ENCODE assay signal across 8 mouse cellular contexts in the genomic region with DNA sequence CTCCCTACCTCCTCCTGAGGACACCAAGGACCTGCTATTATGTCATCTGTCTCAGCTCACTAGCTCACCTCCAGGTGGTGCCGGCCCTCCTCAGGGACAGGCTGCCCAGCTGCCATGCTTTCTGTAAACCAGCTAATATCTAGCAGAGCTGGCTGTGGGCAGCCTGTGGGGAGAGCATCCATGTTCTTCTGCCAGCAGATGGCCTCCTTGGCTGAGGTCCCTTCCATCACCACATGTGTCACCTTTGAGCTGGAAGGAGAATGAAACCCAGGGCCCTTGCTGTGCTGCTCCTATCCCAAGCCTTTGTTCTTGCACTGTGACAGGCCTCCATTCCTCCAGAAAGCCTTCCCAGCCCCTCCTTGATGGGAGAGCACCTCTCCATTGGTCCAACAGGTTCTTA. TPM values are rescaled to one million over a fixed set of nuclear protein-coding genes. Genes with fewer than 3 reads are reported as not detected.
DNase-seq lines count a peak whose midpoint lies in the region; ATAC-seq and TF ChIP-seq lines count a peak whose summit lies in the region.

No protein-coding gene starts in this region.

- intact Hi-C loops in heart, adult 2 months (cut with DNase I): loop anchor here (2.0 kb wide), 2 partner anchors 43 to 47 kb away; partner anchors contain the start of genes Dbnl and Pold2

- TF ChIP-seq EP300 in heart, adult 2 months (IDR thresholded peaks at IDR 0.05; ENCODE audit: insufficient read depth, low read depth, low read length): no peak
- no peak for TF ChIP-seq EP300 in stomach, postnatal 0 days (optimal IDR thresholded peaks at IDR 0.05)

- no peaks in the 10 kb centered on the region for H3K36me3 ChIP-seq in heart, adult 2 months (ENCODE audit: control insufficient read depth, insufficient read depth, low read length)
- H3K36me3 ChIP-seq in midbrain, embryonic 15.5 days (replicated peaks): no peaks in the 10 kb centered on the region
- peaks cover 34% of the 10 kb centered on the region for H3K36me3 ChIP-seq in midbrain, embryonic 13.5 days
- peaks cover 13% of the 10 kb centered on the region for H3K36me3 ChIP-seq in stomach, postnatal 0 days (ENCODE audit: control insufficient read depth, insufficient read depth, low read length)

- ATAC-seq in midbrain, embryonic 15.5 days (replicated peaks): 0 out of 2 replicates have a peak, but pooled peaks have one; percentile 5
- ATAC-seq in midbrain, embryonic 13.5 days: no peak
- peak; percentile 6; the same call in 1 of the 2 replicates for ATAC-seq in stomach, postnatal 0 days (ENCODE audit: low FRiP score, low TSS enrichment)

- no peaks in the 10 kb centered on the region for H3K79me2 ChIP-seq in heart, adult 2 months (replicated peaks; ENCODE audit: control insufficient read depth, insufficient read depth, low read length)

- DNase-seq in heart, adult 2 months: no peak
- DNase-seq in heart, adult 8-10 months (ENCODE audit: low spot score): no peak
- DNase-seq in cerebellum, postnatal 14 days: peak; percentile 53 to 60
- no peak for DNase-seq in stomach, postnatal 0 days (ENCODE audit: low spot score)
- DNase-seq in layer of hippocampus, postnatal 36 days: no peak
- DNase-seq in spleen, adult 12 weeks (ENCODE audit: low spot score): no peak

- no peak for TF ChIP-seq POLR2A in heart, adult 2 months (IDR thresholded peaks at IDR 0.05; ENCODE audit: insufficient read depth, low read depth, low read length)

- H3K9me3 ChIP-seq in midbrain, embryonic 15.5 days: no peaks in the 10 kb centered on the region
- no peaks in the 10 kb centered on the region for H3K9me3 ChIP-seq in midbrain, embryonic 13.5 days
- no peaks in the 10 kb centered on the region for H3K9me3 ChIP-seq in stomach, postnatal 0 days (ENCODE audit: control insufficient read depth, low read length)

- no peak overlapping the region for H3K27ac ChIP-seq in heart, adult 2 months
- H3K27ac ChIP-seq in midbrain, embryonic 15.5 days: no peak overlapping the region
- H3K27ac ChIP-seq in midbrain, embryonic 13.5 days: no peak overlapping the region
- H3K27ac ChIP-seq in stomach, postnatal 0 days (replicated peaks): no peak overlapping the region

- H3K4me3 ChIP-seq in heart, adult 2 months: no peak overlapping the region
- H3K4me3 ChIP-seq in midbrain, embryonic 15.5 days: no peak overlapping the region
- no peak overlapping the region for H3K4me3 ChIP-seq in midbrain, embryonic 13.5 days (replicated peaks)
- H3K4me3 ChIP-seq in stomach, postnatal 0 days (ENCODE audit: low read depth, low read length): no peak overlapping the region

- no peaks in the 10 kb centered on the region for H3K27me3 ChIP-seq in heart, adult 2 months (ENCODE audit: control insufficient read depth, insufficient read depth, low read length)
- no peaks in the 10 kb centered on the region for H3K27me3 ChIP-seq in midbrain, embryonic 15.5 days (replicated peaks)
- no peaks in the 10 kb centered on the region for H3K27me3 ChIP-seq in midbrain, embryonic 13.5 days
- no peaks in the 10 kb centered on the region for H3K27me3 ChIP-seq in stomach, postnatal 0 days (ENCODE audit: control insufficient read depth, insufficient read depth, low read length)

- no peak overlapping the region for H3K9ac ChIP-seq in heart, adult 2 months (ENCODE audit: low read depth, low read length)
- no peak overlapping the region for H3K9ac ChIP-seq in midbrain, embryonic 15.5 days
- H3K9ac ChIP-seq in midbrain, embryonic 13.5 days (replicated peaks): no peak overlapping the region
- no peak overlapping the region for H3K9ac ChIP-seq in stomach, postnatal 0 days (ENCODE audit: low read length)

- 74% methylated on average over 1 of the region's 1 CpGs for WGBS in heart, adult 2 months
- WGBS in midbrain, embryonic 15.5 days: 47% methylated on average over 1 of the region's 1 CpGs
- 57% methylated on average over 1 of the region's 1 CpGs for WGBS in midbrain, embryonic 13.5 days
- 50% methylated on average over 1 of the region's 1 CpGs for WGBS in stomach, postnatal 0 days

- TF ChIP-seq CTCF in heart, adult 2 months (IDR thresholded peaks at IDR 0.05): peak; percentile 34
- TF ChIP-seq CTCF in stomach, postnatal 0 days (IDR thresholded peaks at IDR 0.05; ENCODE audit: low read depth): peak; percentile 55

- H3K4me1 ChIP-seq in heart, adult 2 months (ENCODE audit: control insufficient read depth, insufficient read depth, low read length): peaks cover 2% of the 10 kb centered on the region; the same call in 1 of the 2 replicates
- H3K4me1 ChIP-seq in midbrain, embryonic 15.5 days: peaks cover 17% of the 10 kb centered on the region; the same call in 1 of the 2 replicates
- H3K4me1 ChIP-seq in midbrain, embryonic 13.5 days (replicated peaks): peaks cover 16% of the 10 kb centered on the region
- H3K4me1 ChIP-seq in stomach, postnatal 0 days (replicated peaks; ENCODE audit: control insufficient read depth, insufficient read depth): no peaks in the 10 kb centered on the region

- H3K4me2 ChIP-seq in midbrain, embryonic 15.5 days: no peak overlapping the region
- no peak overlapping the region for H3K4me2 ChIP-seq in midbrain, embryonic 13.5 days (replicated peaks)
- no peak overlapping the region for H3K4me2 ChIP-seq in stomach, postnatal 0 days (replicated peaks; ENCODE audit: low read depth)

RNA-seq across cellular contexts. Expression of gene Polm, which starts 1.7 kb away (rescaled TPM):
- 1 to 10 TPM; 2.1 to 3.3 TPM for total RNA-seq in heart, adult 2 months (2021)
- 6.3 and 11.2 TPM in 2 replicates for polyA plus RNA-seq in heart, adult 2 months (2012; rRNA removed)
- total RNA-seq in heart, adult 8-10 months (2022): 1 to 10 TPM; 1.8 to 3.3 (median 2.8) TPM
- polyA plus RNA-seq in midbrain, embryonic 15.5 days (2015; fragmentation: Nextera tagmentation; extraction: Ambion mirVana): 8.4 and 8.8 TPM in 2 replicates
- polyA plus RNA-seq in midbrain, embryonic 13.5 days (2015; fragmentation: Nextera tagmentation; extraction: Ambion mirVana): 6.5 and 8.2 TPM in 2 replicates
- polyA plus RNA-seq in stomach, postnatal 0 days (2015; fragmentation: Nextera tagmentation; extraction: Ambion mirVana): 5.7 and 6.3 TPM in 2 replicates
- total RNA-seq in layer of hippocampus, postnatal 36 days (2021): 10 to 100 TPM; 12.1 to 14.0 TPM

RNA-seq across cellular contexts. Expression of gene Aebp1, which starts 25.6 kb away (rescaled TPM):
- 10 to 100 TPM; 18.6 to 19.9 TPM for total RNA-seq in heart, adult 2 months (2021)
- polyA plus RNA-seq in heart, adult 2 months (2012; rRNA removed): 25.6 and 33.3 TPM in 2 replicates
- 10 to 100 TPM; 14.9 to 28.0 (median 19.4) TPM for total RNA-seq in heart, adult 8-10 months (2022)
- 21.9 and 27.7 TPM in 2 replicates for polyA plus RNA-seq in midbrain, embryonic 15.5 days (2015; fragmentation: Nextera tagmentation; extraction: Ambion mirVana)
- 9.4 and 10.6 TPM in 2 replicates for polyA plus RNA-seq in midbrain, embryonic 13.5 days (2015; fragmentation: Nextera tagmentation; extraction: Ambion mirVana)
- 19.6 and 21.9 TPM in 2 replicates for polyA plus RNA-seq in stomach, postnatal 0 days (2015; fragmentation: Nextera tagmentation; extraction: Ambion mirVana)
- 1 to 10 TPM; 4.8 to 8.3 TPM for total RNA-seq in layer of hippocampus, postnatal 36 days (2021)

RNA-seq across cellular contexts. Expression of gene Pgam2, which starts 32.6 kb away (rescaled TPM):
- 100 to 1,000 TPM; 743 to 848 TPM for total RNA-seq in heart, adult 2 months (2021)
- polyA plus RNA-seq in heart, adult 2 months (2012; rRNA removed): 1,153 and 1,176 TPM in 2 replicates
- 1,000 to 10,000 TPM in 2 of 4 experiments, 100 to 1,000 TPM in 2; 838 to 1,132 (median 977) TPM for total RNA-seq in heart, adult 8-10 months (2022)
- 2.4 and 3.4 TPM in 2 replicates for polyA plus RNA-seq in midbrain, embryonic 15.5 days (2015; fragmentation: Nextera tagmentation; extraction: Ambion mirVana)
- polyA plus RNA-seq in midbrain, embryonic 13.5 days (2015; fragmentation: Nextera tagmentation; extraction: Ambion mirVana): 2.3 and 2.6 TPM in 2 replicates
- 2.8 and 3.9 TPM in 2 replicates for polyA plus RNA-seq in stomach, postnatal 0 days (2015; fragmentation: Nextera tagmentation; extraction: Ambion mirVana)
- 10 to 100 TPM; 14.4 to 14.8 TPM for total RNA-seq in layer of hippocampus, postnatal 36 days (2021)

RNA-seq across cellular contexts. Expression of gene Pold2, which starts 42.0 kb away (rescaled TPM):
- 10 to 100 TPM; 30.9 to 42.6 TPM for total RNA-seq in heart, adult 2 months (2021)
- polyA plus RNA-seq in heart, adult 2 months (2012; rRNA removed): 49.1 and 58.1 TPM in 2 replicates
- 10 to 100 TPM; 33.1 to 50.4 (median 39.8) TPM for total RNA-seq in heart, adult 8-10 months (2022)
- 51.0 and 59.6 TPM in 2 replicates for polyA plus RNA-seq in midbrain, embryonic 15.5 days (2015; fragmentation: Nextera tagmentation; extraction: Ambion mirVana)
- 55.4 and 63.0 TPM in 2 replicates for polyA plus RNA-seq in midbrain, embryonic 13.5 days (2015; fragmentation: Nextera tagmentation; extraction: Ambion mirVana)
- polyA plus RNA-seq in stomach, postnatal 0 days (2015; fragmentation: Nextera tagmentation; extraction: Ambion mirVana): 49.3 and 51.1 TPM in 2 replicates
- 10 to 100 TPM; 23.5 to 25.2 TPM for total RNA-seq in layer of hippocampus, postnatal 36 days (2021)

RNA-seq across cellular contexts. Expression of gene Dbnl, which starts 47.8 kb away (rescaled TPM):
- 10 to 100 TPM; 25.7 to 29.2 TPM for total RNA-seq in heart, adult 2 months (2021)
- polyA plus RNA-seq in heart, adult 2 months (2012; rRNA removed): 24.4 and 25.6 TPM in 2 replicates
- total RNA-seq in heart, adult 8-10 months (2022): 10 to 100 TPM; 26.4 to 33.1 (median 28.8) TPM
- polyA plus RNA-seq in midbrain, embryonic 15.5 days (2015; fragmentation: Nextera tagmentation; extraction: Ambion mirVana): 151 and 154 TPM in 2 replicates
- polyA plus RNA-seq in midbrain, embryonic 13.5 days (2015; fragmentation: Nextera tagmentation; extraction: Ambion mirVana): 151 and 155 TPM in 2 replicates
- 99.8 and 104 TPM in 2 replicates for polyA plus RNA-seq in stomach, postnatal 0 days (2015; fragmentation: Nextera tagmentation; extraction: Ambion mirVana)
- 10 to 100 TPM; 76.8 to 78.0 TPM for total RNA-seq in layer of hippocampus, postnatal 36 days (2021)

Comparison
In these comparisons a context has a peak if more than half of its experiments do, and no peak if none do; other contexts are left out.
1. DNase-seq: peak in cerebellum, postnatal 14 days (2 of 2); none in heart, adult 2 months (0 of 2), heart, adult 8-10 months (single experiment), stomach, postnatal 0 days (single experiment), layer of hippocampus, postnatal 36 days (0 of 2) and spleen, adult 12 weeks (single experiment).
2. RNA of gene Pgam2, which starts 32.6 kb away (polyA plus RNA-seq): 1,153 to 1,176 TPM in heart, adult 2 months; 2.8 to 3.9 TPM in stomach, postnatal 0 days, 2.4 to 3.4 TPM in midbrain, embryonic 15.5 days and 2.3 to 2.6 TPM in midbrain, embryonic 13.5 days; every median in the first group is over 100 times any median in the second.